Mouse (Mus musculus): Measurements from ENCODE around the gene Ifitm5.

GRCm38 (mm10) chr7:140912293-140912692 lies 37.8 kb downstream of the Ifitm5 start:
- TF ChIP-seq GATA1 (IDR thresholded peaks at IDR 0.05; ENCODE audit: borderline replicate concordance, low read length): no peak
- no peak for TF ChIP-seq CTCF (IDR thresholded peaks at IDR 0.05; ENCODE audit: low read depth, low read length)
- no peak for TF ChIP-seq TAL1 (conservative IDR thresholded peaks at IDR 0.05; ENCODE audit: low read depth, low read length)
- no peak for TF ChIP-seq GATA2 (IDR thresholded peaks at IDR 0.05; ENCODE audit: borderline replicate concordance, low read depth, low read length)

All from G1E (cell line).